Mouse (Mus musculus) cortical plate, adult 2 months (tissue): Measurements from ENCODE around the gene Dnajb2.

Experiments used
- CTCF ChIP-seq: fragments of 200-500 bp; IDR thresholded peaks from 2 replicates; pipeline ENCODE4 v1.5.1; 2011; ENCODE audit warnings: mild to moderate bottlenecking, control low read depth, low read length; ENCODE audit not compliant: insufficient read depth; ENCODE audit errors: extremely low read depth
- POLR2A ChIP-seq: fragments of 200-500 bp; IDR thresholded peaks from 2 replicates; pipeline ENCODE4 v1.6.1; 2011; ENCODE audit warnings: mild to moderate bottlenecking, low read length, control low read depth; ENCODE audit not compliant: insufficient read depth; ENCODE audit errors: extremely low read depth

DNA sequence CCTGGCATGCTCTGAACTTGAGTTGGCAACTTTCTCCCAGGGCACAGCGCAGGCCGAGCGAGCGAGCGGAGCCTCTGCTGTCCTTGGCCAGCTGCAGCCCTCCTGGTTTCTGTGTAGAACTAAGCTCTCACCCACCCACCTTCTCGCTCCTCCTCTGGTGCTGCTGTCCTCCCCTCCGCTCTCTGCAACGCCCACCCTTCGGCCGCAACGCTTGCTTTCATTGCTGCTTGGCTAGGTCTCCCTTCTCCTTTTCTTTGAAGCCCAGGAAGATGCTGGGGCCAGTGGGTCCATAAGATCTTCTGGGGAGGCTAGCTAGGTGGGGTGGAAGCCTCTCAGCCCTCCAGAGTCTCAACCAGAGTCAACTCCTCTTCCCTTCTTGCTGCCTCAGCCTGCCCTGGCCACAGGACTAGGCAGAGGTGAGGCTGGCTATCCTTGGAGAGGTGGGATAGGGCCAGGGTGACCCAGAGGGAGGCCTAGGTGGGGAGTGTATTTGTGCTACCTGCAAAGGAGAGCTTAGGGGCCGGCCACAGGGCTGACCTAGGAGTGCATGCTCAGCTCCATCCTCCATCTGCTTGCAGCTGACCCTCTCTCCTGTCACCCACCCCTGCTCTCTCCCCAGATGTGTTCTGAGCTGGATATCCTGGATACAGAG, 8.1 kb downstream of the Dnajb2 start:
- TF ChIP-seq POLR2A (no peak), CTCF (no peak)
